Mouse (Mus musculus): ENCODE data around the gene Metap1. TPM values are rescaled to one million over a fixed set of nuclear protein-coding genes. Genes with fewer than 3 reads are reported as not detected.

Gene Metap1
- polyA plus RNA-seq, 1 experiment from 2014 or later: 48.0 TPM

GRCm38 (mm10) chr3:138410211-138410610 is 79.1 kb downstream of the Metap1 start:
- Histone ChIP-seq H3K4me1 (replicated peaks; ENCODE audit: control insufficient read depth, insufficient read depth, low read length) (no peaks in the 10 kb centered on the region), H3K27ac (ENCODE audit: low read length) (no peak overlapping the region), H3K4me3 (replicated peaks; ENCODE audit: low read length) (no peak overlapping the region), H3K27me3 (replicated peaks; ENCODE audit: control insufficient read depth, insufficient read depth, low read length) (no peaks in the 10 kb centered on the region), H3K36me3 (ENCODE audit: control insufficient read depth, insufficient read depth) (no peaks in the 10 kb centered on the region), H3K9me3 (ENCODE audit: control insufficient read depth, low read length) (no peaks in the 10 kb centered on the region), H3K4me2 (ENCODE audit: low read length) (no peak overlapping the region), H3K9ac (replicated peaks; ENCODE audit: low read depth, low read length) (no peak overlapping the region)
- no peak for ATAC-seq
- 64% methylated on average over 3 of the region's 3 CpGs for WGBS

- Histone ChIP-seq H3K4me3 (replicated peaks; ENCODE audit: low read length) (no peak overlapping the region), H3K9me3 (ENCODE audit: control insufficient read depth, low read length) (no peaks in the 10 kb centered on the region), H3K9ac (replicated peaks; ENCODE audit: low read depth, low read length) (no peak overlapping the region), H3K4me1 (replicated peaks; ENCODE audit: control insufficient read depth, insufficient read depth, low read length) (no peaks in the 10 kb centered on the region), H3K36me3 (ENCODE audit: control insufficient read depth, insufficient read depth) (no peaks in the 10 kb centered on the region), H3K4me2 (ENCODE audit: low read length) (no peak overlapping the region), H3K27ac (ENCODE audit: low read length) (no peak overlapping the region), H3K27me3 (replicated peaks; ENCODE audit: control insufficient read depth, insufficient read depth, low read length) (no peaks in the 10 kb centered on the region)
- WGBS: 94% methylated on average over 1 of the region's 1 CpGs
- ATAC-seq: no peak
Observed at GRCm38 (mm10) chr3:138409585-138409984, 79.7 kb downstream of the Metap1 start.

MicroRNAs within 50 kb of the gene (microRNA counts, 519-probe panel; counts per million panel counts)
- microRNA mmu-miR-1956: 1,930 counts per million, percentile 25 among the panel's probes with 10 or more counts

Small RNA genes lying within 50 kb of the gene (microRNA-seq; reads per million reads assigned to microRNA genes)
- gene Mir1956: not detected

Other genes with a start within 250 kb of the Metap1 start
- gene Adh1, start 228.5 kb downstream of the Metap1 start, polyA plus RNA-seq (2015; fragmentation: Nextera tagmentation; extraction: Ambion mirVana): 0.28 and 2.1 TPM in 2 replicates
- gene Adh6a, start 176.2 kb downstream of the Metap1 start, polyA plus RNA-seq (2015; fragmentation: Nextera tagmentation; extraction: Ambion mirVana): not detected in 2 replicates
- gene Adh6b, start 147.7 kb downstream of the Metap1 start, polyA plus RNA-seq (2015; fragmentation: Nextera tagmentation; extraction: Ambion mirVana): not detected in 2 replicates
- not detected in 2 replicates for gene Adh4, start 74.0 kb downstream of the Metap1 start, polyA plus RNA-seq (2015; fragmentation: Nextera tagmentation; extraction: Ambion mirVana)
- gene Adh5, start 46.4 kb downstream of the Metap1 start, polyA plus RNA-seq (2015; fragmentation: Nextera tagmentation; extraction: Ambion mirVana): 260 and 293 TPM in 2 replicates
- gene Eif4e, start 36.7 kb upstream of the Metap1 start, polyA plus RNA-seq (2015; fragmentation: Nextera tagmentation; extraction: Ambion mirVana): 388 and 397 TPM in 2 replicates